Mouse (Mus musculus): ENCODE data around the gene Serpina11. TPM values are rescaled to one million over a fixed set of nuclear protein-coding genes. Genes with fewer than 3 reads are reported as not detected.

Serpina11 gene
- polyA plus RNA-seq, 1 experiment from 2014 or later = 0.32 TPM

DNA sequence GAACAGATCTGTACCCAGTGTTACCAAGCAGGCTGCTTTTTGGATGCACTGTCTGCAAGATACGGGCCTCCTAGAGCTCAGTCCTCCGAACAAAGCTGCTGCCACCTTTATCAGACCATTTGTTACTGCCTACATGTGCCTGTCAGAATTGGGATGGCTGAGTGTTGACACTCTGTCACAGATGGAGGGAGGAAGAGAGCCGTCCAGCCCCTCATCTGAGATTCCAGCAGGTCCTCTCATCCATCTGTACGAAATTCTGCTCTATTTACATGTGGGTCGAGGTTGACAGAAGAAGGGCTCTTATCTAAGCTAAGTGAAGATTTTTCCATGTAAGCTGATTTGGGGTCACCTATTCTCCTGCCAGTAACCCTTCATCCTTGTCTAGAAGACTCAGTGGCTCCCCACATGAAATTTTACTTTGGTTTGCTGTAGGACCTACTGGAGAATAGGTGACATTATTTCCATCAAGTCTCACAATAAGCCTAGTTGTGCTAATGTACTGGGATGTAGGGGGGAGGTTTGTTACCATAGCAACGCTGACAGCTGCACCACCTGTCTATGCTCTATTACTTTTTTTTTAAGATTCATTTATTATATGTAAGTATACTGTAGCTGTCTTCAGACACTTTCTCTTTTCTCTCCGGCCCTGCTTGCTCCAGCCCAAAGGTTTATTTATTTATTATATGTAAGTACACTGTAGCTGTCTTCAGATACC lies 8.0 kb downstream of the Serpina11 start:
- Histone ChIP-seq H3K36me3 (ENCODE audit: control insufficient read depth, insufficient read depth, low read length) (no peaks in the 10 kb centered on the region), H3K9ac (ENCODE audit: low read length) (no peak overlapping the region), H3K27ac (replicated peaks) (no peak overlapping the region), H3K9me3 (ENCODE audit: control insufficient read depth, low read length) (no peaks in the 10 kb centered on the region), H3K27me3 (ENCODE audit: control insufficient read depth, insufficient read depth, low read length) (no peaks in the 10 kb centered on the region), H3K4me3 (ENCODE audit: low read depth, low read length) (no peak overlapping the region), H3K4me2 (replicated peaks; ENCODE audit: low read depth) (no peak overlapping the region), H3K4me1 (replicated peaks; ENCODE audit: control insufficient read depth, insufficient read depth) (no peaks in the 10 kb centered on the region)
- no peak for ATAC-seq (ENCODE audit: low FRiP score, low TSS enrichment)
- WGBS = 42% methylated on average over 7 of the region's 7 CpGs
- DNase-seq (ENCODE audit: low spot score) = no peak
- TF ChIP-seq CTCF (IDR thresholded peaks at IDR 0.05; ENCODE audit: low read depth) = no peak
- no peak for TF ChIP-seq EP300 (optimal IDR thresholded peaks at IDR 0.05)

DNA sequence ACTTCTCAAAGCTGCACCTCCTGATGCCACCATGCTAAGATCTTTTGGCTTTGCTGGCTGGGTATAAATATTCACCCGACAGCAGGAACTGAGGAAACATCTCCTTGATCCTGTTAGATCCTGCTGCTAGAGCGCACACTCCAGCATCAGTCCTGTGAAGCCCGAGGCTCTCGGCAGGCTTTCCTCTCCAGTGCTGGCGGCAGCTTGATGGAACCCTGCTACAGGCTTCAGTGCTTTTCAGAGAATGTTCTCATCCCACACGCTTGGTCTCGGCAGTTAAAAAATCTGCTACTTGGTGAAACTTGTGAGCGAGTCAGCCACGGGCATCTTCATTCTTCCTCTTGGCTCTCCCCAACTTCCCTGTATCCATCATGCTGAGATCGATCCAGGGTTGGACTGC lies 11.5 kb downstream of the Serpina11 start:
- Histone ChIP-seq H3K27ac (replicated peaks) (no peak overlapping the region), H3K36me3 (ENCODE audit: control insufficient read depth, insufficient read depth, low read length) (no peaks in the 10 kb centered on the region), H3K9me3 (ENCODE audit: control insufficient read depth, low read length) (no peaks in the 10 kb centered on the region), H3K4me1 (replicated peaks; ENCODE audit: control insufficient read depth, insufficient read depth) (no peaks in the 10 kb centered on the region), H3K9ac (ENCODE audit: low read length) (no peak overlapping the region), H3K27me3 (ENCODE audit: control insufficient read depth, insufficient read depth, low read length) (no peaks in the 10 kb centered on the region), H3K4me3 (ENCODE audit: low read depth, low read length) (no peak overlapping the region), H3K4me2 (replicated peaks; ENCODE audit: low read depth) (no peak overlapping the region)
- WGBS = 85% methylated on average over 10 of the region's 10 CpGs
- no peak for TF ChIP-seq CTCF (IDR thresholded peaks at IDR 0.05; ENCODE audit: low read depth)
- no peak for TF ChIP-seq EP300 (optimal IDR thresholded peaks at IDR 0.05)
- DNase-seq (ENCODE audit: low spot score) (no peak), ATAC-seq (ENCODE audit: low FRiP score, low TSS enrichment) (no peak)

DNA sequence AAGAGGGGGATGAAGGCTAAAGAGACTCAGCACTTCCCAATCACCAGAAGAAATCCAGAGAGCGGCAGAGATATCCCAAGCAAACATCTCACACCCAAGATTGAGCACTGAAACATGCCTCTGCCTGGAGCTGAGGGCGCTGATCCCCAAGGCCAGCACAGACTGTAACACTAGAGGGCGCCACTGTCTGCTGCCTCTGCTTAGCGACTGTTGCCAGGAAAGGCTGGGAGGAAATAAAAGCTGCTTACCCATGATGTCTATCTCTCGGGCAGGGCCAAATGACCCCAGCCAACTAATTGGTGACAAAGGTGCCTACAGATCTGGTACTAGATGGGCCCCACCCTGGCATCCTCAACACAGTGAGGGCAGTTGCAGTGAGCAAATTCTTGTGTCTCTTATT lies 11.9 kb downstream of the Serpina11 start:
- Histone ChIP-seq H3K27me3 (ENCODE audit: control insufficient read depth, insufficient read depth, low read length) (no peaks in the 10 kb centered on the region), H3K27ac (replicated peaks) (no peak overlapping the region), H3K9me3 (ENCODE audit: control insufficient read depth, low read length) (no peaks in the 10 kb centered on the region), H3K4me2 (replicated peaks; ENCODE audit: low read depth) (no peak overlapping the region), H3K4me3 (ENCODE audit: low read depth, low read length) (no peak overlapping the region), H3K4me1 (replicated peaks; ENCODE audit: control insufficient read depth, insufficient read depth) (no peaks in the 10 kb centered on the region), H3K9ac (ENCODE audit: low read length) (no peak overlapping the region), H3K36me3 (ENCODE audit: control insufficient read depth, insufficient read depth, low read length) (no peaks in the 10 kb centered on the region)
- WGBS = 30% methylated on average over 5 of the region's 5 CpGs
- DNase-seq (ENCODE audit: low spot score) (peak; percentile 70), ATAC-seq (ENCODE audit: low FRiP score, low TSS enrichment) (peak; percentile 66)
- TF ChIP-seq CTCF (IDR thresholded peaks at IDR 0.05; ENCODE audit: low read depth) = peak; percentile 78
- TF ChIP-seq EP300 (optimal IDR thresholded peaks at IDR 0.05) = no peak

DNA sequence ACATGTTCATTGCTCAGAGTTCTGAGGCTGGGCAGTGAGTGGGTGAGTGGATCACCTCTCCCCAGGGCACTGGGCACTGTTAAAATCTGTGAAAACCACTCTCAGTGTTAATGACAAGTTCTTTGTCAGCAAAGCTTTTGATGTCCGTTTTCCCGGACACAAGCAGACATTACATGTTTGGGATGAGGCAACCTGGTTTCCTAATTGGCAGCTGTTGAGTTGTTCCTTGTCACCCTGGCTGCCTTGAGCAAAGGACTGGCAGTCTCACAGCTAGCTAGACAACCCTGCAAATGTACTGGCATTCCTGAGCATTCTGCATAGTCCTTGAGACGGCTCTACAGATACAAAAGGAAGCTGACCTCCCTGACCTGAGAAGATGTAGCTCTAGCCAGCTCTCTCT lies 12.7 kb downstream of the Serpina11 start:
- no peaks in the 10 kb centered on the region for H3K4me1 ChIP-seq (replicated peaks; ENCODE audit: control insufficient read depth, insufficient read depth)
- TF ChIP-seq CTCF (IDR thresholded peaks at IDR 0.05; ENCODE audit: low read depth) = no peak
- no peak for TF ChIP-seq EP300 (optimal IDR thresholded peaks at IDR 0.05)
- no peaks in the 10 kb centered on the region for H3K9me3 ChIP-seq (ENCODE audit: control insufficient read depth, low read length)
- 75% methylated on average over 3 of the region's 3 CpGs for WGBS
- ATAC-seq (ENCODE audit: low FRiP score, low TSS enrichment) = no peak
- no peak for DNase-seq (ENCODE audit: low spot score)
- H3K27ac ChIP-seq (replicated peaks) = no peak overlapping the region
- no peak overlapping the region for H3K9ac ChIP-seq (ENCODE audit: low read length)
- no peak overlapping the region for H3K4me2 ChIP-seq (replicated peaks; ENCODE audit: low read depth)
- H3K4me3 ChIP-seq (ENCODE audit: low read depth, low read length) = no peak overlapping the region
- H3K27me3 ChIP-seq (ENCODE audit: control insufficient read depth, insufficient read depth, low read length) = no peaks in the 10 kb centered on the region
- no peaks in the 10 kb centered on the region for H3K36me3 ChIP-seq (ENCODE audit: control insufficient read depth, insufficient read depth, low read length)

DNA sequence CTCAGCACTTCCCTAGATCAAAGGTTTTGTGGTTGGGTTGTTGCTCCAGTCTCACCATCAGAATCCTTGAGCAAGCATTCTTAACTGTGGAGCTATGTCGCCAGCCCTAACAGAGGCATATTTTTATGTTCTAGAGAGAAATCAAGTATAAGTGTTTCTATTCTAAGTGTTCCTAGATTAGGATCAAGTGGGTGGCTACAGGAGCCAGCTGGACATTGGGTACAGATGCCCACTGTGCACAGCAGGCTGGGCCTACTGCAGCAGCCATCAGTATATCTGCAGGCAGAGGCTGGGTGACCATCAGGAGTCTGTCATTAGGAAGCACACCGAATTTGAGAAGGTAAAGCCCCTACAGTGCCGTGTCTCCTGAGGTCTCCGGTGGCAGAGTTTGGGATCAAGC lies 18.7 kb downstream of the Serpina11 start:
- Histone ChIP-seq H3K27ac (replicated peaks) (no peak overlapping the region), H3K4me2 (replicated peaks; ENCODE audit: low read depth) (no peak overlapping the region), H3K36me3 (ENCODE audit: control insufficient read depth, insufficient read depth, low read length) (no peaks in the 10 kb centered on the region), H3K4me3 (ENCODE audit: low read depth, low read length) (no peak overlapping the region), H3K4me1 (replicated peaks; ENCODE audit: control insufficient read depth, insufficient read depth) (no peaks in the 10 kb centered on the region), H3K9ac (ENCODE audit: low read length) (no peak overlapping the region), H3K27me3 (ENCODE audit: control insufficient read depth, insufficient read depth, low read length) (no peaks in the 10 kb centered on the region), H3K9me3 (ENCODE audit: control insufficient read depth, low read length) (no peaks in the 10 kb centered on the region)
- WGBS = 91% methylated on average over 4 of the region's 4 CpGs
- ATAC-seq (ENCODE audit: low FRiP score, low TSS enrichment) = no peak
- no peak for DNase-seq (ENCODE audit: low spot score)
- no peak for TF ChIP-seq CTCF (IDR thresholded peaks at IDR 0.05; ENCODE audit: low read depth)
- TF ChIP-seq EP300 (optimal IDR thresholded peaks at IDR 0.05) = no peak

DNA sequence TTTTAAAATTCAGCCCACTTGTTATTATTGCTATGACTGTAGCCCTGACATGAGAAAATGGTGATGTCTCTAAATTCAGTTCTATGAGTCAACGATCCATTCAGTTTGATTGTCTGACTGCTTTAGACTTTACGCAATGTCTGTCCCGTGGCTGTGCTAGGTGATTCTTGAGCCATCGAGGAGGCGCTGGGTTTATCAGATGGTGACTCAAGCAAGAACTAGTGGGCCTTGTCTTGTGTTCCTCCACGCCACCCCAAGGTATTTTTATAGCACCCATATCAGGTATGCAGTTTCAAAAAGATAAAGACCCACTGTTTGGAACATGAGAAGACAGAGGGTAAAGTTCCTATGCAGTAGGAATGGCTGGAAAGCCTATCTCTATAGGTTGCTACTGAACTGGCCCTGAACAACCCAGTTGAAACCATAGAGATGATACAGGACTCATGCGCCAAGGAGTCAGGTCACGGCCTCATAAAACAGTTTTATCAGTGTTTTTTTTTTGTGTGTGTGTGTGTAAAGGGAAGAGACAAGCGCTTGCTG lies 20.1 kb downstream of the Serpina11 start:
- H3K4me2 ChIP-seq (replicated peaks; ENCODE audit: low read depth) = no peak overlapping the region
- DNase-seq (ENCODE audit: low spot score) (no peak), ATAC-seq (ENCODE audit: low FRiP score, low TSS enrichment) (no peak)
- H3K27ac ChIP-seq (replicated peaks) = no peak overlapping the region
- TF ChIP-seq EP300 (optimal IDR thresholded peaks at IDR 0.05) = no peak
- no peak for TF ChIP-seq CTCF (IDR thresholded peaks at IDR 0.05; ENCODE audit: low read depth)
- H3K4me3 ChIP-seq (ENCODE audit: low read depth, low read length) = no peak overlapping the region
- WGBS = 87% methylated on average over 9 of the region's 9 CpGs
- no peaks in the 10 kb centered on the region for H3K4me1 ChIP-seq (replicated peaks; ENCODE audit: control insufficient read depth, insufficient read depth)
- no peaks in the 10 kb centered on the region for H3K36me3 ChIP-seq (ENCODE audit: control insufficient read depth, insufficient read depth, low read length)
- H3K9me3 ChIP-seq (ENCODE audit: control insufficient read depth, low read length) = no peaks in the 10 kb centered on the region
- no peaks in the 10 kb centered on the region for H3K27me3 ChIP-seq (ENCODE audit: control insufficient read depth, insufficient read depth, low read length)
- H3K9ac ChIP-seq (ENCODE audit: low read length) = no peak overlapping the region

Measured in stomach, postnatal 0 days (tissue).